Mouse (Mus musculus) bone marrow macrophage, adult 2 months (primary cell): ENCODE data around the gene Eif2ak4. TPM values are rescaled to one million over a fixed set of nuclear protein-coding genes. Genes with fewer than 3 reads are reported as not detected.

Experiments used
- H3K27ac ChIP-seq: 2 replicates; pipeline ENCODE4 v1.5.1; 2012; ENCODE audit warnings: low read depth, low read length; ENCODE audit not compliant: insufficient read depth
- H3K4me1 ChIP-seq: 2 replicates; pipeline ENCODE4 v1.6.1; 2012; ENCODE audit warnings: low read length; ENCODE audit not compliant: control insufficient read depth, insufficient read depth
- H3K4me3 ChIP-seq: 2 replicates; pipeline ENCODE4 v1.5.1; 2012; ENCODE audit warnings: mild to moderate bottlenecking, low read length, moderate library complexity; ENCODE audit not compliant: insufficient read depth
- CTCF ChIP-seq: IDR thresholded peaks from 2 replicates; pipeline ENCODE4 v1.5.1; 2012; ENCODE audit warnings: low read depth, mild to moderate bottlenecking, low read length, moderate library complexity
- POLR2A ChIP-seq: IDR thresholded peaks from 2 replicates; pipeline ENCODE4 v1.6.1; 2012; ENCODE audit warnings: mild to moderate bottlenecking, low read depth, low read length, borderline replicate concordance
- polyA plus RNA-seq: library from polyadenylated mRNA; stranded (reverse); fragments of >200 nt; gene quantifications from 2 replicates; pipeline ENCODE4 v1.2.4, GENCODE M21; 2012; ENCODE audit not compliant: missing spikeins, insufficient read depth, insufficient read length

The Eif2ak4 gene
- polyA plus RNA-seq, 1 experiment = 12.0 TPM

GRCm38 (mm10) chr2:118373572-118374279, 14.7 kb upstream of the Eif2ak4 start:
- H3K27ac ChIP-seq = peak overlapping the region; percentile 49
- TF ChIP-seq POLR2A (no peak), CTCF (no peak)
- peaks cover 21% of the 10 kb centered on the region for H3K4me1 ChIP-seq
- peak overlapping the region; percentile 64 for H3K4me3 ChIP-seq

- Histone ChIP-seq H3K27ac (peak overlapping the region; percentile 54), H3K4me3 (no peak overlapping the region), H3K4me1 (peaks cover 21% of the 10 kb centered on the region)
- TF ChIP-seq CTCF (no peak), POLR2A (no peak)
Observed at GRCm38 (mm10) chr2:118375522-118375921, 12.9 kb upstream of the Eif2ak4 start.

- Histone ChIP-seq H3K27ac (peak overlapping the region; percentile 54), H3K4me3 (no peak overlapping the region), H3K4me1 (peaks cover 21% of the 10 kb centered on the region)
- TF ChIP-seq POLR2A (no peak), CTCF (no peak)
Observed at GRCm38 (mm10) chr2:118375931-118376330, 12.5 kb upstream of the Eif2ak4 start.

- peaks cover 12% of the 10 kb centered on the region for H3K4me1 ChIP-seq
- H3K27ac ChIP-seq = no peak overlapping the region
- no peak overlapping the region for H3K4me3 ChIP-seq
- TF ChIP-seq CTCF (no peak), POLR2A (no peak)
Observed at GRCm38 (mm10) chr2:118379756-118380155, 8.7 kb upstream of the Eif2ak4 start.

GRCm38 (mm10) chr2:118383387-118383786, 5.0 kb upstream of the Eif2ak4 start:
- TF ChIP-seq CTCF = no peak
- Histone ChIP-seq H3K27ac (no peak overlapping the region), H3K4me3 (no peak overlapping the region), H3K4me1 (peaks cover 4% of the 10 kb centered on the region)

GRCm38 (mm10) chr2:118389569-118389968, 1.2 kb downstream of the Eif2ak4 start:
- TF ChIP-seq POLR2A = no peak
- TF ChIP-seq CTCF = no peak
- Histone ChIP-seq H3K4me1 (peaks cover 12% of the 10 kb centered on the region), H3K4me3 (peak overlapping the region; percentile 86), H3K27ac (peak overlapping the region; percentile 49)

- Histone ChIP-seq H3K4me3 (peak overlapping the region; percentile 37), H3K4me1 (peaks cover 12% of the 10 kb centered on the region), H3K27ac (peak overlapping the region; percentile 49)
- TF ChIP-seq CTCF (no peak), POLR2A (no peak)
Observed at GRCm38 (mm10) chr2:118390072-118390471, 1.7 kb downstream of the Eif2ak4 start.

GRCm38 (mm10) chr2:118391201-118391600, 2.8 kb downstream of the Eif2ak4 start:
- peaks cover 12% of the 10 kb centered on the region for H3K4me1 ChIP-seq
- H3K4me3 ChIP-seq = no peak overlapping the region
- TF ChIP-seq POLR2A = no peak
- no peak for TF ChIP-seq CTCF
- H3K27ac ChIP-seq = no peak overlapping the region; the same call in 1 of the 2 replicates

- Histone ChIP-seq H3K27ac (no peak overlapping the region), H3K4me3 (no peak overlapping the region), H3K4me1 (peaks cover 3% of the 10 kb centered on the region)
- no peak for TF ChIP-seq CTCF
- TF ChIP-seq POLR2A = no peak
Observed at GRCm38 (mm10) chr2:118399751-118400150, 11.3 kb downstream of the Eif2ak4 start.

- H3K4me1 ChIP-seq = peaks cover 3% of the 10 kb centered on the region
- H3K4me3 ChIP-seq = no peak overlapping the region
- TF ChIP-seq CTCF = no peak
- TF ChIP-seq POLR2A = no peak
- H3K27ac ChIP-seq = no peak overlapping the region
Observed at GRCm38 (mm10) chr2:118401834-118402727, 13.7 kb downstream of the Eif2ak4 start.
